Mouse (Mus musculus) kidney, adult 2 months (tissue): ENCODE measurements at regions not wholly inside any gene's neighbourhood (a gene's known extent, or its start where the extent isn't known, plus 50 kb on each side); places are given as distances from the start of the nearest gene placed in this dataset.

ENCODE experiments used
- DNase-seq: peaks from one replicate; pipeline ENCODE4 v3.0.0; 2021
- H3K27ac ChIP-seq: fragments of 200-500 bp; 2 replicates; pipeline ENCODE4 v1.5.1; 2012; ENCODE audit warnings: low read depth, low read length, control low read depth, inconsistent platforms; ENCODE audit not compliant: insufficient read depth
- H3K27me3 ChIP-seq: fragments of 200-500 bp; replicated peaks from 2 replicates; pipeline ENCODE4 v1.6.1; 2012; ENCODE audit warnings: mild to moderate bottlenecking, moderate library complexity, low read length, inconsistent platforms; ENCODE audit not compliant: control insufficient read depth, insufficient read depth
- H3K36me3 ChIP-seq: fragments of 200-500 bp; 2 replicates; pipeline ENCODE4 v1.6.1; 2012; ENCODE audit warnings: mild to moderate bottlenecking, moderate library complexity, low read length, inconsistent platforms; ENCODE audit not compliant: control insufficient read depth, insufficient read depth
- H3K4me1 ChIP-seq: fragments of 200-500 bp; 2 replicates; pipeline ENCODE4 v1.6.1; 2011; ENCODE audit warnings: low read length; ENCODE audit not compliant: control insufficient read depth, insufficient read depth
- H3K4me3 ChIP-seq: fragments of 200-500 bp; 2 replicates; pipeline ENCODE4 v1.5.1; 2011; ENCODE audit warnings: mild to moderate bottlenecking, low read depth, low read length, control low read depth; ENCODE audit not compliant: insufficient read depth
- CTCF ChIP-seq: fragments of 200-500 bp; conservative IDR thresholded peaks from 2 replicates; pipeline ENCODE4 v1.5.1; 2011; ENCODE audit warnings: low read depth, mild to moderate bottlenecking, control low read depth, low read length, moderate library complexity, mixed read lengths; ENCODE audit not compliant: insufficient read depth, insufficient read length
- POLR2A ChIP-seq: fragments of 200-500 bp; IDR thresholded peaks from one replicate; pipeline ENCODE4 v1.6.1; 2011; ENCODE audit warnings: low read depth, low read length, control low read depth
- whole genome bisulfite sequencing: fragments of 180-500 bp; shearing (Covaris S2); methylation state at CpG from one replicate; pipeline ENCODE4 v1.1.7; 2018; 5-methylcytosine and 5-hydroxymethylcytosine counted together

DNA sequence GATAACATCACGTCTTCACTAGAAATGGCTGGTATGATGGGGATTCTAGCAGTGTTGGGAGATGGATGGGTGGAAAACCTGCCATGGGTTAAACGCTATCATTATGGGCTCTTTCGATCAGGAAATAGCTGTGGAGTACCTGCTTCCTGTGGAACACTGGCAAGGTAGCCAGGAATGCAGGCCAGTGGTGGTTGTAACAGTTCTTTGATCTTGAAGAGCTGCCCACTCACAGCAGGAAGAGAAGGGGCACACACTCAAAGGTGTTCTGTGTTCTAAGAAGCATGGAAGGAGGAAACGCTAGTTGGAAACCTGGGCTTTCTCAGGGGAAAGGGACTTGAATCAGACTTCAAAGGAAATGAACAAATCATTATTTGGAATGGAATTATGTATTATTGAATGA lies 141.6 kb upstream of the Fstl4 start:
- H3K4me3 ChIP-seq = no peak overlapping the region
- WGBS = 57% methylated on average over 4 of the region's 4 CpGs
- no peaks in the 10 kb centered on the region for H3K27me3 ChIP-seq
- no peak for DNase-seq
- TF ChIP-seq CTCF (no peak), POLR2A (no peak)
- no peaks in the 10 kb centered on the region for H3K4me1 ChIP-seq
- no peaks in the 10 kb centered on the region for H3K36me3 ChIP-seq
- no peak overlapping the region for H3K27ac ChIP-seq

DNA sequence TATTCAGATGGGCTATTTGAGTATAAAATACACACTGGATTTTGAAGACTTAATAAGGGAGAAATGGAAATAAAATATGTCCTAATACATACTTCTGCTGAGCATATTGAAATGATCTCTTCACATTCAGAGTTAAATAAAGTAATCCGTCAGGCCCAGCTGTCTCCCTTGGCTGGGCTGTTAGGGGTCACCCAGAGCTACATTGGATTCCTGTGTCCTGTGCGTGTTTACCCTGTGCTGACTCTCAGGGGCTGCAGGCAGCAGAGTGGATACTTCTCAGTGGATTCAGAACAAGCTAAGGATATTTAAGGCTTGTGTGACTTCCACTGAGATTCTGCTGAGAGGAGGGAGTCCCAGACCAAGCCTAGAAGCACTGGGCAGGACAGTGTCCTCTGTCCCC lies 135.6 kb upstream of the Fstl4 start:
- Histone ChIP-seq H3K27me3 (no peaks in the 10 kb centered on the region), H3K36me3 (no peaks in the 10 kb centered on the region), H3K4me1 (no peaks in the 10 kb centered on the region), H3K27ac (no peak overlapping the region), H3K4me3 (no peak overlapping the region)
- TF ChIP-seq CTCF (no peak), POLR2A (no peak)
- no peak for DNase-seq
- 71% methylated on average over 2 of the region's 2 CpGs for WGBS

GRCm38 (mm10) chr11:52629776-52630175 lies 134.7 kb upstream of the Fstl4 start:
- Histone ChIP-seq H3K4me1 (no peaks in the 10 kb centered on the region), H3K27me3 (no peaks in the 10 kb centered on the region), H3K27ac (no peak overlapping the region), H3K36me3 (no peaks in the 10 kb centered on the region), H3K4me3 (no peak overlapping the region)
- 55% methylated on average over 5 of the region's 5 CpGs for WGBS
- peak; percentile 2 for DNase-seq
- TF ChIP-seq POLR2A (no peak), CTCF (peak; percentile 41; the same call in 1 of the 2 replicates)

DNA sequence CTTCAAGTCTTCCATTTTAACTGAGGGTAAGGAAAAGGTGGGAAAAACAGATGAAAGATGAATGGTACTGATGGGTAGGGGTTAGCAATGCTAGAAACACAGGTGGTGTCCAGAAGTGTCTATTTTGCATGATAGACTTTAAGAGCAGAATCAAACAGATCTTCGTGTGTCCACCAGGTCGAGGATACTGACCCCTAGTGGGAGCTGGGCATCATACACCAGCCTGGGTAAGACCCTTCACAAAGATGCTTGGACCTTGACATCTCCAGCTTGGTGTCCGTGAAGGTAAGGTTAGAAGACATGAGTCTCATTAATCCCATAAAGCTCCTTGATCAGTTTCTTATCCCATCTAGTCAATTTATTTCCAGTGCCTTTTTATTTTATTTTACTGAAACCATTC lies 132.9 kb upstream of the Fstl4 start:
- DNase-seq = no peak
- no peaks in the 10 kb centered on the region for H3K4me1 ChIP-seq
- H3K27ac ChIP-seq = no peak overlapping the region
- 51% methylated on average over 3 of the region's 3 CpGs for WGBS
- H3K27me3 ChIP-seq = no peaks in the 10 kb centered on the region
- H3K36me3 ChIP-seq = no peaks in the 10 kb centered on the region
- H3K4me3 ChIP-seq = no peak overlapping the region
- TF ChIP-seq CTCF (peak; percentile 45; the same call in 1 of the 2 replicates), POLR2A (no peak)

- Histone ChIP-seq H3K4me3 (no peak overlapping the region), H3K27me3 (no peaks in the 10 kb centered on the region), H3K4me1 (no peaks in the 10 kb centered on the region), H3K27ac (no peak overlapping the region), H3K36me3 (no peaks in the 10 kb centered on the region)
- DNase-seq = no peak
- TF ChIP-seq POLR2A (no peak), CTCF (0 out of 2 replicates have a peak, but pooled peaks have one; percentile 2)
- WGBS = 75% methylated on average over 3 of the region's 3 CpGs
These were observed 130.2 kb upstream of the Fstl4 start for GRCm38 (mm10) chr11:52634189-52634588.

- H3K27ac ChIP-seq = no peak overlapping the region
- TF ChIP-seq POLR2A (no peak), CTCF (no peak)
- no peaks in the 10 kb centered on the region for H3K4me1 ChIP-seq
- no peaks in the 10 kb centered on the region for H3K36me3 ChIP-seq
- no peaks in the 10 kb centered on the region for H3K27me3 ChIP-seq
- no peak overlapping the region for H3K4me3 ChIP-seq
- no peak for DNase-seq
- 66% methylated on average over 13 of the region's 13 CpGs for WGBS
These were observed 128.6 kb upstream of the Fstl4 start for GRCm38 (mm10) chr11:52635716-52636389.

- DNase-seq = no peak
- H3K27ac ChIP-seq = no peak overlapping the region
- TF ChIP-seq CTCF (no peak), POLR2A (no peak)
- 91% methylated on average over 1 of the region's 1 CpGs for WGBS
- no peaks in the 10 kb centered on the region for H3K4me1 ChIP-seq
- H3K27me3 ChIP-seq = no peaks in the 10 kb centered on the region
- no peaks in the 10 kb centered on the region for H3K36me3 ChIP-seq
- no peak overlapping the region for H3K4me3 ChIP-seq
These were observed 125.5 kb upstream of the Fstl4 start for GRCm38 (mm10) chr11:52638939-52639338.
